Mouse (Mus musculus): ENCODE measurements around the gene Arhgap22. TPM values are rescaled to one million over a fixed set of nuclear protein-coding genes. Genes with fewer than 3 reads are reported as not detected.

Arhgap22 gene
- 16.9 and 20.5 TPM in 2 replicates for polyA plus RNA-seq (2012; rRNA removed)

DNA sequence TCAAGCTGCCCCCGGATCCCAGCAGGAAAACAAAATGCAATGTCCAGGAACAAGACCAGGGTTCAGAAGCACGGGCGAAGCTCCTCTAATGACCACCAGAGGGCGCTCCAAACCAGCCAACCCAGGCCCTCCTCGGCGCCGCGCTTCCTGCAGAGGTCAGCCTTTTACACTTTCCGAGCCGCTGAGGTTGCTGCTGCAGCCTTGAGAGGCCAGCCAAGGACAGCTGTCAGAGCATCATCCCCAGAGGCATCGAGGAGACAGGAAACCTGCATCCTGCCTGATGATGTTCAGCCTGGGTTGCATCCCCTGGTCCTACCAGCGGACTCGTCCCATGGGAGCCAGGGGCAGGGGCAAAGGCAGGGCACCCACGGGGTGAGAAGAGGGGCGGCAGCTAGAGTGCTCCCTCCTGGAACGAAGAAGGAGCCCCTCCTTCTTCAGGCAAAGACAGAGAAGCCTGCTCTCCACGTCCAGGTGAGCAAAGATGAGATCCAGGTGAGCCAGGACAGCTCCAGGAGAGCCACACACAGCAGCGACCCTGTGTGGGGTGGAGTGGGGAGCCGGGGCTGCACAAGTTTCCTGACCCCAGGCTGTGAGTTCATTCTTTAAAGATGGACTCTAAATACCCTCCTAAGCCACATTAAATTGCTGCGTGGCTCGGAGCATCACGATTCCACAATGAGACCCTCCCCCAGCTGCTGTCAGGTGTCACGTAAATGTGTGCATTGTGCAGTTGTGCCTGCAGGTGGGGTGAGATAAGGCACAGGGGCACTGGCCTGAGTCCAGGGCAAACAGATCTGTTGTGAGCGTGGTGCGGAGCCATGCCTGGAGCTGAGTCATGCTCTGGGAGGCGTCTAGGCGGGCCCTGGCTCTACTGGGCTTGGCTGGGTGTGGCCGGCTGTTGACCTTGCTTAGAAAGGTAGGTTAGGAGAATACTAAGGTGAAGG is at the start of gene Arhgap22:
Gene Arhgap22, plus strand, starts transcription at position 204 of the 944 bp plus-strand sequence.
- DNase-seq (ENCODE audit: low spot score): peak; percentile 70

DNA sequence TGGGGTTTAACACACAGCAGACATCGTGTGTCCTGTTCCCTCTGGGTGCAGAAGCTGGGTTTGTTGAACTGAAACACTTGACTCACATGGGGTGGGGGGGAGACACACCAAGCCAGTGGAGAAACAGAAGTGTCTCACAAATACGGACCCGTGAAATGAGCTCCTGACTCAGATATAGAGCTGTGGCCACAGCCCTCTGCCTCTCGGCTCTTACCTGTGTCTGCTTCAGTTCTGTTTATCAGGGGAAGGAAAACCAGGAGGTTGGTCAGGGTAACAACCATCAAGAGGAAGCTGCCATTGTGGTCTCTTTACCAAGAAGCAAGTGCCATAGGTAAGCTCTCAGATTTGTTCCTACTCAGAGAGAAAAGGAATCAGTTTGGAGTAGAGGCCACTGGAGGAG is 45.1 kb upstream of the Arhgap22 start:
- DNase-seq (ENCODE audit: low spot score): no peak

DNA sequence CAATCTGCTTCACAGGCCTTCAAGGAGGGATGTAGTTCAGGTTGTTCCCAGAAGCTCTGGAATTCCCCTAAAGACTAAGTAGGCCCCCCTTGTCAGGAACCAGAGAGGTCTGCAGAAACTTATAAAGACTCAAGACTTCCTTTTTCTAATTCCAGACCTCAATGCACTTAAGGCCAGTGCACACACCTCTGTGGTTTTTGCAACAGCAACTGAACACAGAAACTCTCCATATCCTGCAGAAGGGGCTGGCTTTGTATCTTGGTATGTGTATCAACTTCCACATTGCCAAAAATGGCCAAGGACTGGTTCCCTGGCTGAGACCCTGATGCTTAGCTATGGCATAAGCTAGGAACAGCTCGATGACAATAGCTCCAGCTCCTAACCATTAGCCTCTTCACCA is 41.9 kb upstream of the Arhgap22 start:
- DNase-seq (ENCODE audit: low spot score): no peak

DNA sequence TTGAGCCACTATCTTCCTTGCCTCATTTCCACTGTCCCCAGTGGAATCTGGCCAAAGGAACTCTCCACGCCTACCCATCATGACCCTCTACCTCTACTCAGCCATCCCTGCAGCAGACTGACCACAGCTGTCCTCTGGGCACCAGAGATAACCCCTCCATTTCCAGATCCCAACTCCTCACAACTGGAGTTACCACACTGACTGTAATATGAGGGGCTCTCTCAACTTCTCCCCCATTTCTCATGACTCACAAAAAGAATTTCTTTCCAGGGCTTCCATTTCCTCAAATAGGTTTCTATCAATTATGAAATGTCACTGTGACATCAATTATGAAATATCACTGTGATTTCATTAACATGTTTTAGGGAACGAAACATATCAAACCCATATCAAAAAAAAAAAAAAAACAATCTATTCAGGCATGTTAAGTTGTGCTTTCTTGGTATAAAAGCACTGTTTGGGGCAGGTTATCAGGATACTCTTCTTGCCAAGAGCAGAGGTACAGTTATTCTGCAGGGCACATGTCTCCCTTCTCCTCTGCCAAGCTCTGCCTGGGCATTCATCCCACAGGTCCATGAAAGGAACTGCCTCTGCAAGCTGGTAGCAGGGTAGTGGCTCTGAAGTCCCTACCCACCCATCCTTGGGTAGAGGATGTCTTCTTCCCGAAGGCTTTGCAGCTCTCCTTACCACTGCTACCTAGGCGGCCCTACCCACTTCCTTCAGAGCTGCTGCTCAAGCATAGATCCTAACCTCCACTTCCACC is 38.6 kb upstream of the Arhgap22 start:
- no peak for DNase-seq (ENCODE audit: low spot score)

GRCm38 (mm10) chr14:33180102-33180501 is 33.7 kb upstream of the Arhgap22 start:
- DNase-seq (ENCODE audit: low spot score): no peak

GRCm38 (mm10) chr14:33185068-33185800 is 28.6 kb upstream of the Arhgap22 start, which contains the start of gene Wdfy4:
Gene Wdfy4 (minus strand): TSS chr14:33185508.
- no peak for DNase-seq (ENCODE audit: low spot score)

DNA sequence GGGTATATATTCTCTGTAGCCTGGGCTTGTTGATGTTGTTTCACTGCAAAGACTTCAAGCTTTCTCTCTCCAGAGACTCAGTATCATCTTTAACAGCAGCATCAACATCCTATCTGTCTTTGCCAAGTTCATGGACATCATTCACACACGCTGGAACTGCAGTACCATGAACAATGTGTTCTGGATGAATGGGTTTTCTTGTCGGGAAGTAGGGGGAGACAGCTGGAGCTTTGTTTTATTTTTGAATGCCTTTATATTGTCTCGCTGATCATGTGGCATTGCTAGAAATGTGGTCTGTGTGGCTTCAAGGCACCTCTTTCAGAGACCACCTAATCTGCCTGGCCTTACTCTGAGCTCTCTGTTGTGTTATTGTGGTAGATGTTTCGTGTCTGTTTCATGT is 26.6 kb upstream of the Arhgap22 start:
- no peak for DNase-seq (ENCODE audit: low spot score)

DNA sequence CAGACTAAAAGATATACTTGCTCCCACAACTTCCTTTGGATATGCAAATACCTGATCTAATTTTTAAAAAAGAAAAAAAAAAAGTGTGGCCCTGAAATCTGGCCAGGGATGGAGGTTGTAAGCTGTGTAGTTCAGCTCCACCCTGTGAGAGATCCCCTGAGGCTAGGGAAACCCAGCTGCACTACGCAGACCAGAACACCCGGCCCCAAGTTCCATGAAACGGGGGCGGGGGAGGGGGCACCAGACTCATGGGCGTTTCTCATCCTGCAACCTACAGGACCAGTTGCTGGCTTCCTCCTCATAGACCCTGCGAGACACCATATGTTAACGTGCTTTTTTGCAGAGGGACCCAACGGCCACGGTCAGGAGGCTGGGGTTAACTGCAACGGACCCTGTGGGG is 24.6 kb upstream of the Arhgap22 start:
- no peak for DNase-seq (ENCODE audit: low spot score)

DNA sequence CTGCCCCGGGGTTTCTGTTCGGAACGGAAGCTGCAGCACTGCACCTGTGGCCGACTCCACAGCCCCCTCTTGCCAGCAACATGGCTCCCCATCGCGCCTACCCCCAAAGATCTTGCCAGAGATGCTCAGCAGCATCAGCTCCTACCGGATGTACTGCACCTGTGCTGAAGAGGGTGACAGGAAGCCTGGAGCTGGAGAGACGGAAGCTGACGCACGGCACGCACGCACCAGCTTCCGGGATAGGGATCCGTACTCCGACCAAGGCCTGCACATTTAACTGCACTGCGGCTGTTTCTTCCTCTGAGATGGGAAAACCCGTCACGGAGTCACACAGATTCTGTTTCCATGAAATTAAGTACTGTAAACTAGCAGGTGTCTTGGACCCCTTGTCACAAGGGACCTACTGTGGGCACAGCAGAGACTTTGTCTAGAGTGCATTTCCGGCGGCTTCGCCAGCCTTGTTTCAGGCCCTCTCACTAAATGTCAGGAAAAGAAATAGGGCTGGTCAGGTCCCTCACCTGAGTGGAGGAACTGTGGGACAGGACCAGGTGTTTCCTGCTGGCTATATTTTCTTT is 23.9 kb upstream of the Arhgap22 start:
- DNase-seq (ENCODE audit: low spot score): no peak

DNA sequence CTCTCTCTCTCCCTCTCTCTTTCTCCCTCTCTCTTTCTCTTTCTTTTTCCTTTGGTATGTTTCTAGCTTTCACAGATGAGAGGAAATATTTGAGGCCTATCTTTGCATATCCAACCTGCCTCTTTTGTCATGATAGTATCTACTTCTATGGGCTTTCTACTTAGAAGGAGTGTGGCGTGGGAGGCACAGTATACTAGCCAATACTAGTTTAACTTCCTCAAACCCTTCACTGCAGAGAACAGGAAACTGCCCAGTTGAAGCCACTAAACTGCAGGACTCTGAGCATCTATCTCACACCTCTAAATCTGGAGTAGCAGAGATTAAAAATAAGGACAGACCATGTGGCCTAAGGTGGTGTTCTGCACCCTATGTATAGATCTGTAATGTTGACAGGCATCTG is 23.2 kb upstream of the Arhgap22 start:
- no peak for DNase-seq (ENCODE audit: low spot score)

- no peak for DNase-seq (ENCODE audit: low spot score)
These were observed 20.1 kb upstream of the Arhgap22 start for GRCm38 (mm10) chr14:33193762-33194161.

GRCm38 (mm10) chr14:33194241-33194640 is 19.6 kb upstream of the Arhgap22 start:
- DNase-seq (ENCODE audit: low spot score): no peak

DNA sequence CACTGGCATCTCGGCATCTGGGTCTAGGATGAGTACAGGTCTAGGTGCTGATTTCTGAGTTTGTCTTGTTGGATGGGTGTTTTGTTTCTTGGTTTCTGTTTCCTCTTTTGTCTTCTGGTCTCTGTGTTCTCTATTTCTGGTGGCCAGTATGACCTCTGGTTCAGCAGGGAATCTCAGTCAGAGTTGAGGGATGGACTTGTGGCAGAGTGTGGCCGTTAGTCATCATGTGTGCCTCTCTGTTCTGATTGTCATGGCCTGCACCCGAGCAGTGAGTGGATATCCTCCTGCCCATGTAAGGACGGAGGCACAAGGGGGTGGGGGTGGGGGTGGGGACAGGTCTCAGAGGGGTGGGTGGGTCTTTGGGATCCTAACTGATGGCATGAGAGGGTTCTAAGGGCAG is 11.7 kb upstream of the Arhgap22 start:
- no peak for DNase-seq (ENCODE audit: low spot score)

DNA sequence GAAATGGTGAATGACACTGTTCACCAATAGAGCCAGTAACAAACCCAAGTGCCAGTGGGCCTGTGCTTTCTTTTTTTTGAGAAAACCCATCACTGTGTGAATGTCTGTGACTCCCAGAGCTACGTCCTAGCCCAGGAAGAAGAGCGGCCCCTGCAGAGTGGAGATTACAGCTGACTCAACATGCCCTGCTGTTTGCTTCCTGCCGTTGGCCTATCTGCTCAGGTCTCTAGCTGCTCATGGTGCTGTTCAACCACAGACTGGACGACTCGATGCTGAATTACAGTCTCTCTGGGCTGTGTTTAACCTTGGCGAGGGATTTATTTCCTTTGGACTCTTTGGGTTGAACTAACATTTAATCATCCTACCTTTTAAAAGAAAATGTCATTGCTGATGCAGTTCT is 10.9 kb upstream of the Arhgap22 start:
- DNase-seq (ENCODE audit: low spot score): no peak

DNA sequence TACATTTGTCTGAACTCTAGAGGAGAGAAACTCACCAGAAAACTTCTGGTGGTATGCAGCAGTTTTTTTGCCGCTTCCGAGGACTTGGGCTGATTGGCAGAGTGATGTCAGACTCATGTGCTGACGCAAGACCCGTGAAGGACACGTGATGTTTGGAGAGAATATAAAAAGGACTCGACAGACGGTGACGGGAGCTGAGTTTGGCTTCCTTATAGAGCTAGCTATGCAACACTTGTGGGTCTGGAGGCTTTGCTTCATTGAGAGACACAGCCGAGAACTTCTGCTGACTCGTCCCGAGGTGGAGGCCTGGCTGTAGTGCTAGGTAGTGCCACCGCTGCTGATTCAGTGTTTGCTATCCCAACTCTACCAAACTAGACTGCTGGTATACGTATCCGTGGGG is 10.0 kb upstream of the Arhgap22 start:
- DNase-seq (ENCODE audit: low spot score): no peak

GRCm38 (mm10) chr14:33205280-33205965 is 8.4 kb upstream of the Arhgap22 start:
- DNase-seq (ENCODE audit: low spot score): no peak

DNA sequence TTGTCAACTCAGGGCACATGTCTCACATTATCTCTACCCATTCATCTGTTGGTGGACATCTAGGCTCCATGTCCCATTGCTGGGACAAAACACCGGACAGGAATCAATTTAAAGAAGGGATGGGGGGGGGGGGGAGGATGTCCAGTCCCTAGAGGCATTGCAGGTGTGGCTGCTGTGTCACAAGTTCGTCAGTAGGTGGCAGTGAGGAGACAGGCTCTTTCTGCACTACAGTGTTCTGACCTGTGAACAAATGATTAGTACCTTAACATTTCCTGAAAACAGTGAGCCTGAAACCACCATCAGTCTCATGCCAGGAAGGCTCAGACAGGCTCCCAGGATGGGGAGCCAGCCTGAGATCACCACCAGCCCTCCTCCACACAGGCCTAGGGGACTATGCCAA is 6.8 kb upstream of the Arhgap22 start:
- no peak for DNase-seq (ENCODE audit: low spot score)

DNA sequence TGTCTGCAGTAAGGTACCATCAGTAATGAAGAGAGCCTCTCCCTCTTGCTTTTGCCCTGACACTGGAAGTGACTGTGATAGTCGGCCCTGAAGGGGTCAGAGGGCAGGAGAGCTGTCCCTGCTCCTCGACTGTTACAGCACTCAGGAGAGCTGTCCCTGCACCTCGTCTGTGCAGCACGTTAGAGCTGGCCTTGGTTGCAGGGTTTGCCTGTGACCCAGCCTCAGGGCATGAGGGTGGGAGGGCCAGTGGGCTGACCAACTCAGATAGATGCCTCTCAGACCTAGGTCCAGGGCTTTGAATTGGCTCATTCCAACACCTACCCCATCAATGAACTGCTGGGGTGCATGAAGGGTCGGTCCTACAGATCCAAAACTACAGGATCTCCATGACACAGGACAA is 5.5 kb upstream of the Arhgap22 start:
- no peak for DNase-seq (ENCODE audit: low spot score)

- DNase-seq (ENCODE audit: low spot score): no peak
These were observed 3.0 kb upstream of the Arhgap22 start for GRCm38 (mm10) chr14:33210806-33211205.

- no peak for DNase-seq (ENCODE audit: low spot score)
These were observed 1.4 kb upstream of the Arhgap22 start for GRCm38 (mm10) chr14:33212271-33212957.

DNA sequence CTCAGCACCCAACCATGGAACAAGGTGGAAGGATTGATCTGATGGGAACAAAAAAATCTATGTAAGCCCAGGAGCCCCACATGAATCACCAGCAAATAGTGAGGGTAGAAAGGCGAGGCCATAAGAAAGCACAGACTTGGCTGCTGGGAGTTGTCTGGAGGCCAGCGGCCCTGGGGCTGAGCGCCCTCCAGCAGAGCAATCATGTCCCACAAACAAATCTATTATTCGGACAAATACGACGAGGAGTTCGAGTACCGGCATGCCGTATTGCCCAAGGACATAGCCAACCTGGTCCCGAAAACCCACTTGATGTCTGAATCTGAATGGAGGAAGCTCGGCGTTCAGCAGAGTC is 892 bp upstream of the Arhgap22 start:
- DNase-seq (ENCODE audit: low spot score): no peak

Measured in urinary bladder, adult 2 months (tissue).